Mouse (Mus musculus) cortical plate, adult 2 months (tissue): ENCODE measurements at regions not wholly inside any gene's neighbourhood (a gene's known extent, or its start where the extent isn't known, plus 50 kb on each side); places are given as distances from the start of the nearest gene placed in this dataset.

Source experiments
- H3K27ac ChIP-seq: fragments of 200-500 bp; 2 replicates; pipeline ENCODE4 v1.5.1; 2012; ENCODE audit warnings: low read length, control low read depth, inconsistent platforms; ENCODE audit not compliant: insufficient read depth
- H3K4me1 ChIP-seq: fragments of 200-500 bp; 2 replicates; pipeline ENCODE4 v1.6.1; 2011; ENCODE audit warnings: low read length; ENCODE audit not compliant: control insufficient read depth, insufficient read depth
- H3K4me3 ChIP-seq: fragments of 200-500 bp; 2 replicates; pipeline ENCODE4 v1.5.1; 2011; ENCODE audit warnings: mild to moderate bottlenecking, low read length, control low read depth; ENCODE audit not compliant: insufficient read depth
- CTCF ChIP-seq: fragments of 200-500 bp; IDR thresholded peaks from 2 replicates; pipeline ENCODE4 v1.5.1; 2011; ENCODE audit warnings: mild to moderate bottlenecking, control low read depth, low read length; ENCODE audit not compliant: insufficient read depth; ENCODE audit errors: extremely low read depth
- POLR2A ChIP-seq: fragments of 200-500 bp; IDR thresholded peaks from 2 replicates; pipeline ENCODE4 v1.6.1; 2011; ENCODE audit warnings: mild to moderate bottlenecking, low read length, control low read depth; ENCODE audit not compliant: insufficient read depth; ENCODE audit errors: extremely low read depth

- TF ChIP-seq POLR2A, result no peak
- Histone ChIP-seq H3K4me3 (no peak overlapping the region), H3K4me1 (no peaks in the 10 kb centered on the region), H3K27ac (no peak overlapping the region)
These were observed 178.4 kb upstream of the Egln3 start for GRCm38 (mm10) chr12:54382061-54382460.

DNA sequence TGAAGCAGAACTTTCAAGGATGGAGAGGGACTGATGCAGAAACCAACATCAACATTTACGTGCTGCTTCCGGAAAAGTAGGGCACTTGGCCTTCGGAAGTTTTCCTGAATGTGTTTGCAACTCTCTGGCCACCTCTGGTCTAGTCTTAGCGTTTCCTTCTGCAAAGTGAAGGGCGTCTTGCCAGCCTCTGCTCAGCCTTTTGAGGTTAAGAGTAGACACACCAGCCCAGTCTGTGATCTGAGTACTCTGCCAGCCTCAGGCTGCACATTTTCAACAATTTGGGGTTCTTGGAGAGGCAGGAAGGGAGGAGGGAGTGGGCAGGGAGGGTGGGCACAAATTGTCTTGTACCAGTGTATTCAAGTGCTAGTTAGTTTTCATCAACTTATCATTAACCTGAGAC lies 176.7 kb upstream of the Egln3 start:
- Histone ChIP-seq H3K4me1 (no peaks in the 10 kb centered on the region), H3K27ac (no peak overlapping the region), H3K4me3 (no peak overlapping the region)
- TF ChIP-seq CTCF, result no peak
- TF ChIP-seq POLR2A, result no peak

DNA sequence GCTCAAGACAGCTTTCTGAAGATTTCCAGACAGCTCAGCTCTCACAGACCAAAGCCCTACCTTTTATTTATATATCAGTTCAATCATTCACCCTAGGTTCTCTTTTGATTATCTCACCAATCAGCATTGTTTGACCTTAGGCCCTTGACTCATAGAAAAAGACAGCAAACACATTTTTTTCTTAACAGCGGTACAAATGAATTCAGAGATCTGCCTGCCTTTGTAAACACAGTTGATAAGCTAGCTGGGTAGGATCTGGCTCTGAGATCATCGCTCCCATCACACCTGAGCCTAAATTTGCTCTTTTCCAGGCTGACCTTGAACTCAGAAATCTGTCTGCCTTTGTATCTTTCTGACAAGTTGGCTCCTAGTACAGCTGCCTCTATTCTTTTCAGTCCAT lies 174.9 kb upstream of the Egln3 start:
- Histone ChIP-seq H3K27ac (no peak overlapping the region), H3K4me3 (no peak overlapping the region), H3K4me1 (no peaks in the 10 kb centered on the region)
- TF ChIP-seq CTCF (no peak), POLR2A (no peak)

DNA sequence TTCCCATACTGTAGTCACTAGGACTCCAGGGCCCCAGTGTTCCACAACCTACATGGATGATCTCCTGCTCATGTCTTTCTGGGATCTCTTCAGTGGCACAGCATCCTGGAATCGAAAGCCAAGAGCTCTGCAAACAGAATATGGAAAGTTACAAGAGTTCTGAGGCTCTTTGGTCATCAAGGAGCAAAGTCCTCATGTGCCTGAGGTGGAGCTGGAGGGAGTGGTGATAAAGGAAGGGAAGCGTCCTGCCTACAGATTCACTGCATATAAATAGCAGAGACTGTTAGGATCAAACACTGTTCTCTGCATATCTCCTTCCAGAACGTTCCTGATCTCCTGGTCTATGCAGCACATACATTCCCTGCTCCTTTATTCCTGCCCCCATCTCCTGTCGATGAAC lies 170.4 kb upstream of the Egln3 start:
- H3K4me1 ChIP-seq, result no peaks in the 10 kb centered on the region
- no peak overlapping the region for H3K27ac ChIP-seq
- TF ChIP-seq POLR2A (no peak), CTCF (no peak)
- no peak overlapping the region for H3K4me3 ChIP-seq

DNA sequence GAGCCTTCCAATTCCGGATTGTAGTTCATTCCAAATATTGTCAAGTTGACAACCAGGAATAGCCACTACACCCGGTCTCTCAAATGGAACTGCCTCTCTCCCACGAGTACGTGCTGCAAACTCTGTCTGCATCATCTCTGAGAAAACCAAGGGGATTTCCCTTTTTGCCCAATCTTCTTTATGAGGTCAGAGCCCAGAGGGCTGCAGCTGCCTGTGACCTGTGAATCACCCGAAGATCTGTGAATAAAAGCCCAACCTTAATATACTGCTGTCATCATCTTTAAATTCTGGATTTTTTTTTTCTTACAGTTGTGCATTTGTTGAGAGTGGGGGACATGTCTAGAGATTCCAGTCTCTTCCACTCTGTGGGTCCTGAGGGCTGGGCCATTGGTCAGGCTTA lies 165.6 kb upstream of the Egln3 start:
- Histone ChIP-seq H3K4me3 (no peak overlapping the region), H3K4me1 (no peaks in the 10 kb centered on the region), H3K27ac (no peak overlapping the region)
- TF ChIP-seq CTCF (no peak), POLR2A (no peak)

DNA sequence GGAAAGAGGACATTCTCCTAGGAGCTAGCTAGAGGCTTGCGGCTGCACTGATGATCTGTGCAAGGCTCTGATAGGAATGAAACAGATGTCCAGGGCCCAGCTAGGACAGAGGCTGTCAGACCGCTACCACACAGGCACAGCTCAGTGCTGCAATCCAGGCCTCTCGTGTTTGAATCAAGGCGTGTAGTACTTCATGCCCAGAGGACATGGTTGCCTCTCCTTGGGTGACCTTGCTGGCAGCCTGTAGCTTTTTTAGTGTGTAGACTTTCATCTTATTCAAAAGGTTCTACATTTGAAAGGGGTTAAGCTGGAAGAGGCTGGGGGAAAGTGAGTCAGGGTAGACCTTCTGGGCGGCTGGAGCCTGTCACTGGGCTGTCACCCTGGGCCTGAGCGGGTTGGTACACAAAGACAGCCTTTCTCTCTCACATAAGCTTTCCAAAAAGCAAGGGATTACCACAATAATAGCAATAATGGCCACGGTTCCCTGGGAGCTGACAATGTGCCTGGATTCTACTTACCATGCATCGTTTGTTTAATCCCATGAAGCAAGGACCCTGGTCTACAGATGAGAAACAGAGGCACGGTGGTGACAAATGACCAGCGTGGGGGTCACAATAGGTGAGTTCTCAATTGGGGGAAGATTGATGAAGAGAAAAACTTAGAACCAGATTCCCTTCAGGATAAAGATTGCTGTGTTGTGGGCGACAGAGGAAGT lies 160.9 kb upstream of the Egln3 start:
- Histone ChIP-seq H3K27ac (no peak overlapping the region), H3K4me1 (no peaks in the 10 kb centered on the region), H3K4me3 (no peak overlapping the region)
- TF ChIP-seq CTCF, result no peak
- TF ChIP-seq POLR2A, result no peak

DNA sequence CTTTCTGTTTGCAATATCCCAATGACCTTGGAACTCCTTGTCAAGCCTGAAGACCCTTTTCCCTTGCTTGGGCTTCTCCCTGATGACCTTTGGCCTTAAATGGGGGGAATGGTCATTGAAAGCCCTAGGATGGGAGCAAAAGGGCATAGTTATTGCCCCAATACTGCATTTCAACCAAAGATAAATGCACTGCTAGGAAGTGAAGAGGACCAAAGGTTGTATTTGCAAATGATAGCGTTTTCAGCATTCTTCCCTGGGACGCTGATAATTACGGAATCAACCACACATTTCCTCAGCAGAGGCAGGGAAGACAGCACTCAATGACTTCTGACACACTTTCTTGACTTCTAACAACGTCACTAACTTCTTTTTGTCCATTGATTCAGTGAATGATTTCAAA lies 158.1 kb upstream of the Egln3 start:
- Histone ChIP-seq H3K4me1 (no peaks in the 10 kb centered on the region), H3K27ac (no peak overlapping the region), H3K4me3 (no peak overlapping the region)
- TF ChIP-seq CTCF (no peak), POLR2A (no peak)

DNA sequence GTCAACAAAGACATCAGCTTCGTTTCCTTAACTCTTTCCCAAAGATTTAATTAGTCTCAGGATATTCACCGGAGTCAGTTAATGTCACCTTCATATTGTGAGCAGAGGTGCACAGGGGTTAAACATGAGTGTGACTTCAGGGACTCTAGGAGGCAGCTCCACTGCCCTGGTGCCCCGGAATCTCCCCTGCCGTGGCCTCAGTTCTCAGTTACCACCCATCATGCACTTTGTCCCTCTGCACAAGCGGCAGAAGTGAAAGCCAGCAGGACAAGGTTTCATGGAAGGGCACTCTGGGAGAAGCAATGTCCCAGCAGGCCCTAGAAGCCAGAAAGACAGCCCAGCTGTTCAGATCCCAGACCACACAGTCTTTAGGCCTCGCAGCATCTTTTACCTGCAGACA lies 150.5 kb upstream of the Egln3 start:
- H3K4me3 ChIP-seq, result no peak overlapping the region
- no peak overlapping the region for H3K27ac ChIP-seq
- no peak for TF ChIP-seq POLR2A
- no peak for TF ChIP-seq CTCF
- no peaks in the 10 kb centered on the region for H3K4me1 ChIP-seq

DNA sequence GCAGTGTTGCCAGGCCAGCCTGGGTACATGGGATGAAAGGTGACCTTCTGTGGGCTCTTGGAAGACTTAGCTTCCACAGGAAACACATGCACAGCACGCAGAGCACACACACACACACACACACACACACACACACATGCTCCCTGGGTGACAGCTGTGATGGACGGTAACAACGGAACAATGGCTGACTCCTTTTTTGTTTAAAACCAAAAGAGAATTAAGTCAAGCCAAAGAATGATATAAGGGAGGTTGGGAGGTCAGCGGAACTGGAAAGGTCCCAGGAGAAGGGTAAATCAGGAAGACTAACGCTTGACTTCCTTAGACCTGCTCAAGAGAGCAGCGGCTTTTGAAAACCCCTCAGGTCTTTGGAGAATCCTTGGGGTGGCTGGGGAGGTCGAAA lies 150.0 kb upstream of the Egln3 start:
- no peak overlapping the region for H3K4me3 ChIP-seq
- no peak for TF ChIP-seq CTCF
- no peak for TF ChIP-seq POLR2A
- H3K4me1 ChIP-seq, result no peaks in the 10 kb centered on the region
- no peak overlapping the region for H3K27ac ChIP-seq

DNA sequence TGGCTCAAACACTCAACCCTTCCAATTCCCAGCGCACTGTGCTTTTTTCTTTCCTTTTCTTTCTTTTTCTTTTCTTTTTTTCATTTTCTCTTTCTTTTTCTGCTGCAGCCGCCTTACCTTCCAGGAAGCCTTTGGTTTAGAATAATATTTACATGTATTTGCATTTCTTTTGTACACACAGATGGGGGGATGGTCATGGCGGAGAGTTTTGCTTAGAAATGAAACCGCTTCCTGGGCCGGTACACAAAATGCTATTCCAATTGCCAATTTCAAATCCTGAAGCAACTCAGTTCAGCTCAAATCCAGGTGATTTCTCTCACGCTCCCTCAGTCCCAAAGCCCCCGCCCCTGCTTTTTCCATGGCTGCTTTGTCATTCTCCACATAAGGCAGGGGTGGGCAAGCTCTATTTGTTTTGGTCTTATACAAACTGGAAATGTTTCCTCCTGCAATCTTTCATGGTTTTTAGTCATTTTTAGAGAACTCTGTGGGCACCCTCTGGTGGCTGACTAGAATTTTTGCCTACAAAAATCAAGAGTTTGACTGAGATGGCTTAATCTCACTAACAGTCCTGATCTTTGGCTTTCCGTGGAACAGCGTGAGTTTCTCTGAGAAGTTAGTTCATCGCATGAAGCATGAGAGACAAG lies 149.4 kb upstream of the Egln3 start:
- TF ChIP-seq POLR2A, result no peak
- TF ChIP-seq CTCF, result peak; percentile 27; the same call in 1 of the 2 replicates
- Histone ChIP-seq H3K4me3 (peak overlapping the region; percentile 20; the same call in 1 of the 2 replicates), H3K27ac (no peak overlapping the region), H3K4me1 (no peaks in the 10 kb centered on the region)

DNA sequence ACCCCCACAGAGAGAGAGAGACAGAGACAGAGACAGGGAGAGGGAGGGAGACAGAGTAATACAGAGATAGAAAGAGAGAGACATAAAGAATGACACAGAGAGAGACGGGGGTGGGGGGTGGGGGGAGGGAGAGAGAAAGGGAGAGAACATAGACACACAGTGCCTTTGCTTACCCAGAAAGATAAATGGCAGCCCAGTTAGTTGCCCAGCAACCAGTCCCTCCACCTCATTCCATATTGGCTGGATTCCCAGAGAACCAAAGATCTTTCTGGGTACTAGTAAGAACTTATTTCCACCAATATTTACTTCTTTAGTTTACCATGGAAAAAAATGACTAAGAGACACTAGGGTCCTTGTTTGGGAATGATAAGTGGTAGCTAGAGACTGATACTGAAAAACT lies 146.6 kb upstream of the Egln3 start:
- Histone ChIP-seq H3K4me1 (no peaks in the 10 kb centered on the region), H3K27ac (no peak overlapping the region), H3K4me3 (no peak overlapping the region)
- no peak for TF ChIP-seq CTCF
- TF ChIP-seq POLR2A, result no peak
